Mouse (Mus musculus) cerebellum, adult 2 months (tissue): ENCODE results near the gene Frmd4a. TPM values are rescaled to one million over a fixed set of nuclear protein-coding genes. Genes with fewer than 3 reads are reported as not detected.

Experiments used
- DNase-seq, 2 experiments: peaks; one replicate each; pipeline ENCODE4 v3.0.0; 2021
- H3K27ac ChIP-seq: fragments of 200-500 bp; 2 replicates; pipeline ENCODE4 v1.5.1; 2012; ENCODE audit warnings: low read length, control low read depth, inconsistent platforms; ENCODE audit not compliant: insufficient read depth
- H3K27me3 ChIP-seq: fragments of 200-500 bp; 2 replicates; pipeline ENCODE4 v1.6.1; 2012; ENCODE audit warnings: inconsistent platforms, mild to moderate bottlenecking, low read length, moderate library complexity; ENCODE audit not compliant: control insufficient read depth, insufficient read depth
- H3K4me1 ChIP-seq: fragments of 200-500 bp; 2 replicates; pipeline ENCODE4 v1.6.1; 2011; ENCODE audit warnings: low read length; ENCODE audit not compliant: control insufficient read depth, insufficient read depth
- H3K4me3 ChIP-seq: fragments of 200-500 bp; replicated peaks from 2 replicates; pipeline ENCODE3; 2011; ENCODE audit warnings: mild to moderate bottlenecking, low read depth, low read length, control low read depth; ENCODE audit not compliant: insufficient read depth
- CTCF ChIP-seq: fragments of 200-500 bp; IDR thresholded peaks from 2 replicates; pipeline ENCODE4 v1.5.1; 2011; ENCODE audit warnings: low read depth, mild to moderate bottlenecking, control low read depth, low read length, moderate library complexity, borderline replicate concordance; ENCODE audit not compliant: insufficient read depth
- POLR2A ChIP-seq: fragments of 200-500 bp; IDR thresholded peaks from 2 replicates; pipeline ENCODE4 v1.6.1; 2011; ENCODE audit warnings: low read length, control low read depth, borderline replicate concordance; ENCODE audit not compliant: insufficient read depth
- WGBS: fragments of 180-500 bp; shearing (Covaris S2); methylation state at CpG from one replicate; pipeline ENCODE4 v1.1.7; 2018; 5-methylcytosine and 5-hydroxymethylcytosine counted together
- polyA plus RNA-seq: library from polyadenylated mRNA; depleted of rRNA; stranded (reverse); fragments of >200 nt; gene quantifications from 2 replicates; pipeline ENCODE4 v1.2.3, GENCODE M21; 2012

Frmd4a gene
- polyA plus RNA-seq, 1 experiment = 33.6 TPM

- 80% methylated on average over 7 of the region's 7 CpGs for WGBS
- no peak for DNase-seq
- TF ChIP-seq POLR2A = no peak
These were observed 249.9 kb downstream of the Frmd4a start for GRCm38 (mm10) chr2:4267377-4267776.

GRCm38 (mm10) chr2:4282777-4283176 is 265.3 kb downstream of the Frmd4a start:
- H3K27me3 ChIP-seq = no peaks in the 10 kb centered on the region; the same call in 1 of the 2 replicates
- H3K27ac ChIP-seq = no peak overlapping the region
- no peak for TF ChIP-seq CTCF
- no peak for TF ChIP-seq POLR2A
- 45% methylated on average over 5 of the region's 5 CpGs for WGBS
- no peaks in the 10 kb centered on the region for H3K4me1 ChIP-seq
- no peak for DNase-seq
- no peak overlapping the region for H3K4me3 ChIP-seq

More at GRCm38 (mm10) chr2:4267377-4267776, 249.9 kb downstream of the Frmd4a start:
- no peak overlapping the region for H3K4me3 ChIP-seq
- H3K27me3 ChIP-seq = no peaks in the 10 kb centered on the region
- no peak overlapping the region for H3K27ac ChIP-seq
- no peaks in the 10 kb centered on the region for H3K4me1 ChIP-seq

- H3K27ac ChIP-seq = no peak overlapping the region
- H3K4me3 ChIP-seq = no peak overlapping the region
- DNase-seq = no peak
- H3K27me3 ChIP-seq = no peaks in the 10 kb centered on the region; the same call in 1 of the 2 replicates
- H3K4me1 ChIP-seq = no peaks in the 10 kb centered on the region
- 48% methylated on average over 4 of the region's 4 CpGs for whole genome bisulfite sequencing
- no peak for TF ChIP-seq CTCF
- no peak for TF ChIP-seq POLR2A
These were observed 268.3 kb downstream of the Frmd4a start for GRCm38 (mm10) chr2:4285693-4286291.

- Histone ChIP-seq H3K27me3 (no peaks in the 10 kb centered on the region; the same call in 1 of the 2 replicates), H3K4me1 (no peaks in the 10 kb centered on the region), H3K27ac (no peak overlapping the region), H3K4me3 (no peak overlapping the region)
- TF ChIP-seq CTCF (no peak), POLR2A (no peak)
- DNase-seq = no peak
- WGBS = 20% methylated on average over 8 of the region's 8 CpGs
These were observed 268.9 kb downstream of the Frmd4a start for GRCm38 (mm10) chr2:4286390-4286901.

GRCm38 (mm10) chr2:4290475-4290874 is 273.0 kb downstream of the Frmd4a start:
- H3K4me1 ChIP-seq = no peaks in the 10 kb centered on the region
- no peak overlapping the region for H3K4me3 ChIP-seq
- no peak overlapping the region for H3K27ac ChIP-seq
- TF ChIP-seq CTCF (no peak), POLR2A (no peak)
- 100% methylated on average over 2 of the region's 2 CpGs for WGBS
- no peaks in the 10 kb centered on the region; the same call in 1 of the 2 replicates for H3K27me3 ChIP-seq
- no peak for DNase-seq

- TF ChIP-seq CTCF (no peak), POLR2A (no peak)
- H3K4me3 ChIP-seq = no peak overlapping the region
- no peaks in the 10 kb centered on the region for H3K27me3 ChIP-seq
- no peaks in the 10 kb centered on the region for H3K4me1 ChIP-seq
- WGBS = 45% methylated on average over 2 of the region's 2 CpGs
- no peak for DNase-seq
- no peak overlapping the region for H3K27ac ChIP-seq
These were observed 273.6 kb downstream of the Frmd4a start for GRCm38 (mm10) chr2:4291100-4291499.

- Histone ChIP-seq H3K4me3 (no peak overlapping the region), H3K27ac (no peak overlapping the region), H3K27me3 (no peaks in the 10 kb centered on the region), H3K4me1 (no peaks in the 10 kb centered on the region)
- TF ChIP-seq POLR2A (no peak), CTCF (no peak)
- DNase-seq = no peak
- WGBS = 96% methylated on average over 3 of the region's 3 CpGs
These were observed 274.2 kb downstream of the Frmd4a start for GRCm38 (mm10) chr2:4291671-4292070.

- Histone ChIP-seq H3K27me3 (no peaks in the 10 kb centered on the region), H3K4me3 (no peak overlapping the region), H3K4me1 (no peaks in the 10 kb centered on the region), H3K27ac (no peak overlapping the region)
- TF ChIP-seq CTCF (no peak), POLR2A (no peak)
- DNase-seq = no peak
- 93% methylated on average over 1 of the region's 1 CpGs for WGBS
These were observed 276.2 kb downstream of the Frmd4a start for GRCm38 (mm10) chr2:4293726-4294125.

- H3K4me3 ChIP-seq = no peak overlapping the region
- no peak for DNase-seq
- no peaks in the 10 kb centered on the region for H3K27me3 ChIP-seq
- no peaks in the 10 kb centered on the region for H3K4me1 ChIP-seq
- no peak overlapping the region for H3K27ac ChIP-seq
- no peak for TF ChIP-seq CTCF
- TF ChIP-seq POLR2A = no peak
These were observed 278.1 kb downstream of the Frmd4a start for GRCm38 (mm10) chr2:4295641-4296040.
